Mouse (Mus musculus) stomach, embryonic 16.5 days (tissue): ENCODE results near the gene Ptpn1. TPM values are rescaled to one million over a fixed set of nuclear protein-coding genes. Genes with fewer than 3 reads are reported as not detected.

Source experiments
- ATAC-seq: fragments of 200-750 bp; cut with Nextera tagmentation; 2 replicates; pipeline ENCODE4 v1.8.0; 2017; ENCODE audit warnings: moderate number of reproducible peaks, moderate TSS enrichment; ENCODE audit not compliant: insufficient read depth, low FRiP score
- H3K27ac ChIP-seq: fragments of 300-500 bp; sonication (generic); 2 replicates; pipeline ENCODE4 v1.5.1; 2014; ENCODE audit warnings: low read length
- H3K27me3 ChIP-seq: fragments of 300-500 bp; sonication (generic); 2 replicates; pipeline ENCODE4 v1.6.1; 2014; ENCODE audit warnings: low read length, control low read depth, mixed read lengths; ENCODE audit not compliant: control insufficient read depth, insufficient read depth
- H3K36me3 ChIP-seq: fragments of 300-500 bp; sonication (generic); 2 replicates; pipeline ENCODE4 v1.6.1; 2014; ENCODE audit warnings: low read length; ENCODE audit not compliant: control insufficient read depth, insufficient read depth
- H3K4me1 ChIP-seq: fragments of 300-500 bp; sonication (generic); 2 replicates; pipeline ENCODE4 v1.6.1; 2014; ENCODE audit warnings: low read length, control low read depth, mixed read lengths; ENCODE audit not compliant: control insufficient read depth, insufficient read depth
- H3K4me2 ChIP-seq: fragments of 300-500 bp; sonication (generic); 2 replicates; pipeline ENCODE4 v1.6.1; 2014; ENCODE audit warnings: low read depth, low read length, mixed read lengths
- H3K4me3 ChIP-seq: fragments of 300-500 bp; sonication (generic); replicated peaks from 2 replicates; pipeline ENCODE4 v1.5.1; 2014; ENCODE audit warnings: mild to moderate bottlenecking, low read length
- H3K9ac ChIP-seq: fragments of 300-500 bp; sonication (generic); 2 replicates; pipeline ENCODE4 v1.6.1; 2014; ENCODE audit warnings: low read length
- H3K9me3 ChIP-seq: fragments of 300-500 bp; sonication (generic); replicated peaks from 2 replicates; pipeline ENCODE4 v1.6.1; 2016; ENCODE audit warnings: low read length, control low read depth; ENCODE audit not compliant: control insufficient read depth
- WGBS: fragments of 180-500 bp; shearing (Covaris S2); extraction: QIAGEN DNeasy Blood & Tissue Kit; methylation state at CpG from one replicate; pipeline ENCODE4 v1.1.7; 2014; 5-methylcytosine and 5-hydroxymethylcytosine counted together
- polyA plus RNA-seq: library from polyadenylated mRNA; unstranded; fragments of >200 nt; fragmentation: Nextera tagmentation; extraction: Ambion mirVana; gene quantifications from 2 replicates; pipeline ENCODE4 v1.2.1, GENCODE M21; 2015

Ptpn1 gene
- polyA plus RNA-seq, 1 experiment from 2014 or later = 51.3 TPM

DNA sequence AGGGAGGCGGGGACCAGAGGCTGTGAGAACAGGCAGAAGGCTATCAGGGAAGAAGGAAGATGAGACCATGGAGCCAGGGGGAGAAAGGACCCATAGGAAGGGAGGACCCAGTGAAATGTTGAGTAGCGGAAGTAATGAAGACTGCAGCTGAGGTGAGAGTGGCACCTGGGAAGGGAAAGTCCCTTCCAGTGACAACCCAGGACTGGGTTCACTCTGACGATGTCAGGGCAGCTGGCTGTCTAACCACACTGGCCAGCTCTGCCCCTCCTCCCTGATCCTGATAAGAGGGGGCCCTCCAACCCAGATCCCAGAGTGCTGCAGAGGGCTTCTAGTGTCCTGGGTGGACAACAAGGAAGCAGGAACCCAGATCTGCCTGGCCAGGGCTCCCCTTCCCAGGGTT is 65.7 kb downstream of the Ptpn1 start:
- Histone ChIP-seq H3K36me3 (no peaks in the 10 kb centered on the region), H3K4me1 (no peaks in the 10 kb centered on the region), H3K4me2 (no peak overlapping the region), H3K27ac (no peak overlapping the region), H3K9me3 (0 out of 2 replicates have a peak, but pooled peaks cover 5% of the 10 kb centered on the region), H3K4me3 (no peak overlapping the region), H3K27me3 (no peaks in the 10 kb centered on the region), H3K9ac (no peak overlapping the region)
- ATAC-seq = no peak
- 55% methylated on average over 3 of the region's 3 CpGs for WGBS

GRCm38 (mm10) chr2:167999145-167999743 is 67.4 kb downstream of the Ptpn1 start:
- H3K36me3 ChIP-seq = 0 out of 2 replicates have a peak, but pooled peaks cover under 1% of the 10 kb centered on the region
- H3K27ac ChIP-seq = no peak overlapping the region
- H3K27me3 ChIP-seq = no peaks in the 10 kb centered on the region
- no peak for ATAC-seq
- no peak overlapping the region for H3K4me3 ChIP-seq
- no peak overlapping the region for H3K9ac ChIP-seq
- peaks cover 4% of the 10 kb centered on the region; the same call in 1 of the 2 replicates for H3K4me1 ChIP-seq
- H3K4me2 ChIP-seq = no peak overlapping the region
- 0 out of 2 replicates have a peak, but pooled peaks cover 5% of the 10 kb centered on the region for H3K9me3 ChIP-seq
- 83% methylated on average over 3 of the region's 3 CpGs for WGBS

DNA sequence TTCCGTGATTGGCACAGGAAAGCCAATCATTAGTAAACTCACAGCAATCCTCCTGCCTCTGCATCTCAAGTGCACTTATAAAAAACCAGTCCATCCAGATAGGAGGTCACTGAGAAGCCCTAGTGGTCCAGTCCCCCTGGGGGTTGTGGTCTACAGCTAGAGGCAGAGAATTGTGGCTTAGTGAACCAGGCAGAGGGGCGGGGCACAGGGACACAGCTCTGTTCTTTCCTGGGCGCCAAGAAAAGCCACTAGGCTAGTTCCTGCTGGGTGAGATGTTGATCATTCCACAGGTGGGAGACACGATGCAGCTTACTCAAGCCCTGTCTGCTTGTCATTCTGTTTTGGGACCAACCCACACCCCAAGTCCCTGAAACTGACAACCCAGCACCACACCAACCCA is 70.3 kb downstream of the Ptpn1 start:
- no peak for ATAC-seq
- Histone ChIP-seq H3K4me2 (no peak overlapping the region), H3K27ac (no peak overlapping the region), H3K9ac (no peak overlapping the region), H3K36me3 (0 out of 2 replicates have a peak, but pooled peaks cover 2% of the 10 kb centered on the region), H3K9me3 (0 out of 2 replicates have a peak, but pooled peaks cover 5% of the 10 kb centered on the region), H3K27me3 (no peaks in the 10 kb centered on the region), H3K4me3 (no peak overlapping the region), H3K4me1 (peaks cover 15% of the 10 kb centered on the region)
- WGBS = 58% methylated on average over 4 of the region's 4 CpGs

DNA sequence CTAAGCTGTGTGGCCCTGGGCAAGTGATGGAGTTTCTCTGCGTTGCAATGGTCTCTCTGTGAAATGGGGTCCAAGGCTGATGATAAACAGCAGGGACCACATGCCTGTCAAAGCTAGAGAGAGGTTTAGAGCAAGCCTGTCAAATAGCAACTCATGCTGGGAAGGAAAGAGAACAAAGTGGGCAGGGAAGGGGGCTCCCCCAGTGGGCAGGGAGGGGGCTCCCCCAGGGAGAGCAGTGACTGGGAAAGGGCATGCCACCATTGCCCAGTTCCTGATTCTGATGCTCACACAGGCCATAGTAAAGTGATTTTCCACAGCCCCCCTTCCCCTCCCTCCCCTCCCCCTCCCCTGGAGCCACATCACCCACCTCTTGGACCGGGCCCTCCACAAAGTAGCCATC is 71.0 kb downstream of the Ptpn1 start:
- Histone ChIP-seq H3K9me3 (0 out of 2 replicates have a peak, but pooled peaks cover 5% of the 10 kb centered on the region), H3K4me2 (no peak overlapping the region), H3K9ac (peak overlapping the region; percentile 43), H3K27me3 (no peaks in the 10 kb centered on the region), H3K4me1 (peaks cover 15% of the 10 kb centered on the region), H3K36me3 (0 out of 2 replicates have a peak, but pooled peaks cover 2% of the 10 kb centered on the region), H3K27ac (no peak overlapping the region), H3K4me3 (no peak overlapping the region)
- WGBS = 69% methylated on average over 2 of the region's 2 CpGs
- ATAC-seq = no peak

GRCm38 (mm10) chr2:168003431-168003830 is 71.6 kb downstream of the Ptpn1 start:
- Histone ChIP-seq H3K4me2 (no peak overlapping the region), H3K9ac (peak overlapping the region; percentile 43), H3K4me3 (no peak overlapping the region), H3K27ac (no peak overlapping the region; the same call in 1 of the 2 replicates), H3K36me3 (0 out of 2 replicates have a peak, but pooled peaks cover 2% of the 10 kb centered on the region), H3K27me3 (no peaks in the 10 kb centered on the region), H3K4me1 (peaks cover 15% of the 10 kb centered on the region), H3K9me3 (0 out of 2 replicates have a peak, but pooled peaks cover 5% of the 10 kb centered on the region)
- WGBS = 50% methylated on average over 12 of the region's 12 CpGs
- peak; percentile 48 for ATAC-seq

GRCm38 (mm10) chr2:168004369-168004768 is 72.5 kb downstream of the Ptpn1 start:
- H3K9me3 ChIP-seq = 0 out of 2 replicates have a peak, but pooled peaks cover 5% of the 10 kb centered on the region
- H3K4me2 ChIP-seq = no peak overlapping the region
- H3K27ac ChIP-seq = no peak overlapping the region
- no peaks in the 10 kb centered on the region for H3K27me3 ChIP-seq
- no peak overlapping the region for H3K9ac ChIP-seq
- no peak for ATAC-seq
- H3K4me3 ChIP-seq = no peak overlapping the region
- peaks cover 15% of the 10 kb centered on the region for H3K4me1 ChIP-seq
- WGBS = 62% methylated on average over 2 of the region's 2 CpGs
- 0 out of 2 replicates have a peak, but pooled peaks cover 2% of the 10 kb centered on the region for H3K36me3 ChIP-seq

DNA sequence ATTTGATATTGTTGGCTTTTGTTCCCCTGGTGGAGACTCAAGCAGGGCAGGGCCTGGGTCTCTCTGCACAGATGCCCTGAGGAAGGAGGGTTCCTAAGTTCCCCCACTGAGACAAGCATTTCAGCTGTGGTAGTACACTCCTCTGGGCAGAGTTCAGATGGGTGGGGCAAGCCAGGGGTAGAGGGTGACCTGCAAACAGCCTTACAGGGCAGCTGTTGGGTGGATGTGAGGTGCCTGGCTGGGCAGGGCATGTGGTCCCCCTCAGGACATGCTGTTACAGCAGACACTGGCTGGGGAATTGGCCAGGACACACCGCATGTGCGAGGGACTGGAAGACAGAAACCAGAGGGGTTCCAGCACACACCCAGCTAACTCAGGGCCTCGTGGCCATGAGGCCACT is 73.1 kb downstream of the Ptpn1 start:
- H3K4me3 ChIP-seq = no peak overlapping the region
- no peaks in the 10 kb centered on the region for H3K27me3 ChIP-seq
- no peak overlapping the region for H3K9ac ChIP-seq
- WGBS = 78% methylated on average over 3 of the region's 3 CpGs
- 0 out of 2 replicates have a peak, but pooled peaks cover 2% of the 10 kb centered on the region for H3K36me3 ChIP-seq
- ATAC-seq = no peak
- peak overlapping the region; percentile 46; the same call in 1 of the 2 replicates for H3K27ac ChIP-seq
- peaks cover 19% of the 10 kb centered on the region for H3K4me1 ChIP-seq
- H3K9me3 ChIP-seq = 0 out of 2 replicates have a peak, but pooled peaks cover 5% of the 10 kb centered on the region
- no peak overlapping the region for H3K4me2 ChIP-seq

GRCm38 (mm10) chr2:168005616-168006015 is 73.8 kb downstream of the Ptpn1 start:
- Histone ChIP-seq H3K9me3 (0 out of 2 replicates have a peak, but pooled peaks cover 1% of the 10 kb centered on the region), H3K36me3 (0 out of 2 replicates have a peak, but pooled peaks cover 2% of the 10 kb centered on the region), H3K4me2 (no peak overlapping the region), H3K4me3 (no peak overlapping the region), H3K27ac (peak overlapping the region; percentile 46; the same call in 1 of the 2 replicates), H3K27me3 (no peaks in the 10 kb centered on the region), H3K9ac (no peak overlapping the region), H3K4me1 (peaks cover 25% of the 10 kb centered on the region)
- WGBS = 41% methylated on average over 3 of the region's 3 CpGs
- no peak for ATAC-seq

GRCm38 (mm10) chr2:168006489-168006888 is 74.6 kb downstream of the Ptpn1 start:
- Histone ChIP-seq H3K9me3 (no peaks in the 10 kb centered on the region), H3K9ac (no peak overlapping the region)
- WGBS = 80% methylated on average over 6 of the region's 6 CpGs

More at GRCm38 (mm10) chr2:168006489-168006888, 74.6 kb downstream of the Ptpn1 start:
- H3K4me1 ChIP-seq = peaks cover 32% of the 10 kb centered on the region
- H3K27ac ChIP-seq = no peak overlapping the region
- H3K36me3 ChIP-seq = 0 out of 2 replicates have a peak, but pooled peaks cover 2% of the 10 kb centered on the region
- H3K4me3 ChIP-seq = no peak overlapping the region
- H3K27me3 ChIP-seq = no peaks in the 10 kb centered on the region
- H3K4me2 ChIP-seq = no peak overlapping the region
- ATAC-seq = no peak
